Mouse (Mus musculus) heart, postnatal 0 days (tissue): Measurements from ENCODE around the gene Bckdha. TPM values are rescaled to one million over a fixed set of nuclear protein-coding genes. Genes with fewer than 3 reads are reported as not detected.

Experiments
- ATAC-seq: fragments of 200-750 bp; cut with Nextera tagmentation; 2 replicates; pipeline ENCODE4 v1.8.0; 2017; ENCODE audit warnings: low read depth, moderate number of reproducible peaks, moderate library complexity; ENCODE audit not compliant: insufficient read depth
- DNase-seq: peaks from one replicate; pipeline ENCODE4 v3.0.0-alpha.2; 2016; ENCODE audit warnings: low spot score
- H3K27ac ChIP-seq: fragments of 300-500 bp; sonication (generic); 2 replicates; pipeline ENCODE4 v1.5.1; 2014; ENCODE audit warnings: low read depth, mild to moderate bottlenecking
- H3K27me3 ChIP-seq: fragments of 300-500 bp; sonication (generic); 2 replicates; pipeline ENCODE4 v1.6.1; 2014; ENCODE audit warnings: low read length, mixed read lengths; ENCODE audit not compliant: control insufficient read depth, insufficient read depth
- H3K36me3 ChIP-seq: fragments of 300-500 bp; sonication (generic); replicated peaks from 2 replicates; pipeline ENCODE4 v1.6.1; 2014; ENCODE audit warnings: low read length, mixed read lengths; ENCODE audit not compliant: control insufficient read depth, insufficient read depth
- H3K4me1 ChIP-seq: fragments of 300-500 bp; sonication (generic); 2 replicates; pipeline ENCODE4 v1.6.1; 2014; ENCODE audit warnings: antibody characterized with exemption; ENCODE audit not compliant: control insufficient read depth, insufficient read depth
- H3K4me2 ChIP-seq: fragments of 300-500 bp; sonication (generic); 2 replicates; pipeline ENCODE4 v1.6.1; 2014; ENCODE audit warnings: low read depth, mild to moderate bottlenecking, low read length, moderate library complexity
- H3K4me3 ChIP-seq: fragments of 300-500 bp; sonication (generic); 2 replicates; pipeline ENCODE4 v1.5.1; 2014; ENCODE audit warnings: low read depth, low read length
- H3K9ac ChIP-seq: fragments of 300-500 bp; sonication (generic); replicated peaks from 2 replicates; pipeline ENCODE4 v1.6.1; 2014; ENCODE audit warnings: low read depth, low read length, mixed read lengths
- H3K9me3 ChIP-seq: fragments of 300-500 bp; sonication (generic); replicated peaks from 2 replicates; pipeline ENCODE4 v1.6.1; 2016; ENCODE audit warnings: low read length; ENCODE audit not compliant: control insufficient read depth
- CTCF ChIP-seq: IDR thresholded peaks from 2 replicates; pipeline ENCODE4 v1.5.1; 2016; ENCODE audit warnings: antibody characterized with exemption, control low read depth, low read depth
- EP300 ChIP-seq: IDR thresholded peaks from 2 replicates; pipeline ENCODE4 v1.6.1; 2016; ENCODE audit warnings: antibody characterized with exemption, low read depth
- WGBS: fragments of 180-500 bp; shearing (Covaris S2); extraction: QIAGEN DNeasy Blood & Tissue Kit; methylation state at CpG from one replicate; pipeline ENCODE4 v1.1.7; 2014; 5-methylcytosine and 5-hydroxymethylcytosine counted together
- polyA plus RNA-seq: library from polyadenylated mRNA; unstranded; fragments of >200 nt; fragmentation: Nextera tagmentation; extraction: Ambion mirVana; gene quantifications from 2 replicates; pipeline ENCODE4 v1.2.1, GENCODE M21; 2015
- total RNA-seq: library from RNA; depleted of rRNA; stranded (reverse); fragments of >200 nt; gene quantifications from 2 replicates; pipeline ENCODE4 v1.2.3, GENCODE M21; 2014; ENCODE audit warnings: low replicate concordance

Bckdha gene
- total and polyA plus RNA-seq, 2 experiments from 2014 or later: 89.5 to 154 TPM

DNA sequence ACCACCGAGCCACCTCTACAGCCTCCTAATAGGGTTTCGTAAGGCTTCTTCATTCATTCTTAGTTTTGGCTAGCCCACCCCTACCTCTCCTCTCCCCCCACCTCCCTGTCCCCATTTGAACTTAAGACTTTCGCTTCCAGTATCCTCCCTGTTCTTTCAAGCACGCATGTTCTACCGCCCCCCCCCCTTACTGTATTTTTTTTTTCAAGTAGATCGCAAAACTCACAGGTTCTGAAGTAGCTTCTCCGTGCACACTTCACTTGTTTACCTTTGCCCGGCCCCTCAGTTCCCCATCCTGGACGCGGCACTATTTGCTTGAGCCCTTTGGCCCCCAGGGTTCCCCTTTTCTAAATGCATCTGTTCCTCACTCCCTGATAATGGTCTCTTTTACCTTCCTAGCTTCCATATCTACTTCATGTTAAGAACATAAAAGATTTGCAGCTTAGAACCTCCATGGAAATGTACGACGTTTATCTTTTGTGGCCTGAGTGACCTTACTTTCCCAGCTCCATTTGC lies 6.5 kb downstream of the Bckdha start:
- H3K9me3 ChIP-seq: no peaks in the 10 kb centered on the region
- 84% methylated on average over 12 of the region's 12 CpGs for WGBS
- TF ChIP-seq CTCF: no peak
- no peak for TF ChIP-seq EP300
- H3K27me3 ChIP-seq: no peaks in the 10 kb centered on the region
- 0 out of 2 replicates have a peak, but pooled peaks cover 3% of the 10 kb centered on the region for H3K36me3 ChIP-seq
- ATAC-seq (no peak), DNase-seq (no peak)
- H3K9ac ChIP-seq: no peak overlapping the region
- H3K4me2 ChIP-seq: no peak overlapping the region
- no peak overlapping the region for H3K27ac ChIP-seq
- 0 out of 2 replicates have a peak, but pooled peaks cover 2% of the 10 kb centered on the region for H3K4me1 ChIP-seq
- H3K4me3 ChIP-seq: no peak overlapping the region

DNA sequence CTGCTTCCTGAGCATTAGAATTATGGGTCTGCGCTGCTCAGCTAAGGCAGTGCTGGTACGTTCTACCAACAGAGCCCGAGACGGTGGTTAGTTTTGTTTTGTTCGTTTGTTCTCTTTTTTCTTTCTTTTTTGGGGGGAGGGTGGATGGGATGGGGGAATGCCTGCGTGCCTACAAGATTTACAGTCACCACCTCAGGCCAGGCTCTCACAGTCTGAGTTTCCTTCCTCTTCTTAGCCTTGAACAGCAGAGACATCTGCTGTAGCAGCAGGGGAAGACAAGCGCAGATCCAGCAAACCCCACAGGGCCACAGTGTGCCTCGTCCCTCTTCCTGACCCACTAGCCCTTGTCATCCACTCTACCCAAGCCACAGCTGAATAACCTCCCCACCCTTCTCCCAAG lies 7.5 kb downstream of the Bckdha start:
- Histone ChIP-seq H3K27me3 (no peaks in the 10 kb centered on the region), H3K4me3 (no peak overlapping the region), H3K27ac (no peak overlapping the region), H3K9ac (no peak overlapping the region), H3K4me2 (no peak overlapping the region), H3K36me3 (0 out of 2 replicates have a peak, but pooled peaks cover 3% of the 10 kb centered on the region), H3K4me1 (no peaks in the 10 kb centered on the region), H3K9me3 (no peaks in the 10 kb centered on the region)
- DNase-seq (no peak), ATAC-seq (no peak)
- 87% methylated on average over 8 of the region's 8 CpGs for WGBS
- TF ChIP-seq CTCF (no peak), EP300 (no peak)

DNA sequence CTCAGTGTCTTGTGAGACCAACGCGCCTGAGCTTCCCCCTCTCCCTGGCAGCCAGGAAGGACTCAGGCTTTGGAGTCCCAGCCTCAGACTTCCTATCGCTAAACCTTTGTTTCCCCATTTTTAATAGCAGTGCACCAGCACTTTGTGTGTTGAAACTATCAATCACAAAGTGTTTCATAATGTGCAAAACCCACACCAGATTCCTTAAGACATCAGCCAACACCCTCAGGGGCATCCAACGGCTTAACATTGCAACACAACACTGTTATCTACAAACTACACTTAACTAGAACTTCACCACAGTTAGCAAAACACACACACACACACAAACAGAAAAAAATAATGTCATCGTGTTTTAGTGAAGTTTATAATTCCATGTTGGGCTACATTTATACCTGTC lies 8.9 kb downstream of the Bckdha start:
- ATAC-seq (no peak), DNase-seq (no peak)
- no peaks in the 10 kb centered on the region for H3K27me3 ChIP-seq
- 0 out of 2 replicates have a peak, but pooled peaks cover 3% of the 10 kb centered on the region for H3K36me3 ChIP-seq
- no peak overlapping the region for H3K27ac ChIP-seq
- no peak overlapping the region for H3K9ac ChIP-seq
- no peaks in the 10 kb centered on the region for H3K9me3 ChIP-seq
- TF ChIP-seq CTCF (no peak), EP300 (no peak)
- no peak overlapping the region for H3K4me3 ChIP-seq
- H3K4me2 ChIP-seq: no peak overlapping the region
- H3K4me1 ChIP-seq: no peaks in the 10 kb centered on the region
- WGBS: 66% methylated on average over 5 of the region's 5 CpGs

DNA sequence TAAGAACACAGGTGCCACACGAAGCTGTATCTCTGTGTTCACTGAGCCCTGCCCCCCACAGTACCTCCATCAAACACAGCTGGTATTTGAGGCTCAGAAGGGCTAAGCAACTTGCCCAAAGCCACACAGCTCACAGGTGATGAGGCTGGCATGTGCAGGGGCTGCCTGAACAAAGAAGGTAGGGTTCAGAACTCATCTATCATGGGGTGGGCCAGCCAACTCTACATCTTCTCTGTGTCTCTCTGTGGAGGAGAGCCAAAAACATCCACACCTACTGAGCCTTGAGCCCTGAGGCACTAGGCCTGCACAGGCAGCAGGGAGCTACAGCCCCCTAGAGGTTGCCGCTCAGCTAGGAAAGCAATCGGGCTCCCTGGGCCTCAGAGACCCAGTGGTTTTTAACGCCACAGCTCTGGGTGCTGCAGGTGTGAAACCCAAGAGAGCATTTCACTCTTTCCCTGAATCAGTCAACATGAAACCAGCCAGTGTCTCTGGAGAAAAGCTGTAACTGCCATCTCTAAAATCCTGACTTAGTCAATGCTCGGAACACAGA lies 11.1 kb downstream of the Bckdha start:
- Histone ChIP-seq H3K9ac (no peak overlapping the region), H3K27me3 (no peaks in the 10 kb centered on the region), H3K4me2 (no peak overlapping the region), H3K4me1 (no peaks in the 10 kb centered on the region), H3K9me3 (no peaks in the 10 kb centered on the region), H3K36me3 (no peaks in the 10 kb centered on the region), H3K4me3 (no peak overlapping the region), H3K27ac (peak overlapping the region; percentile 61; the same call in 1 of the 2 replicates)
- DNase-seq (no peak), ATAC-seq (no peak)
- 46% methylated on average over 5 of the region's 5 CpGs for WGBS
- TF ChIP-seq CTCF (peak; percentile 26), EP300 (no peak)

DNA sequence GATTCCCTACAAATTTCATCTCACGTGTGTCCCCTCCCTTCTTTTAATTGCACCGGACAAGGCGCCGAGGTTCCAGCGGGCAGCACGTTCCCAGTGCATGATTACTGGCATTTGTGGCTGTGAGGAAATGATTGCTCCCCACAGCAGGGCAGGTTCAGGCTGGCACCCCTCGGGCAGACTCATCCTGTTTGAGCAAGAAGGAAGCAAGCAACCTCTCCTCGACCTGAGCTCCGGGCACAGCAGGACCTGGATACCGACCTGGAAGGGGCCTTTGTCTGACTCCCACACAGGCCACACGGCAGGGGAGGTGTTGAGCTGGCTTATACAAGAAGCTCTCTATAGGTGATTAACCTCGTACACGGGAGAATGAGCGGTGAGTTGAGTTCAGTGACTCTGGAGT lies 13.7 kb downstream of the Bckdha start:
- WGBS: 68% methylated on average over 14 of the region's 14 CpGs
- H3K9ac ChIP-seq: no peak overlapping the region
- no peak overlapping the region for H3K4me2 ChIP-seq
- no peak for ATAC-seq
- H3K27me3 ChIP-seq: no peaks in the 10 kb centered on the region
- no peaks in the 10 kb centered on the region for H3K4me1 ChIP-seq
- DNase-seq: no peak
- no peak overlapping the region for H3K4me3 ChIP-seq
- TF ChIP-seq EP300 (no peak), CTCF (no peak)
- H3K27ac ChIP-seq: no peak overlapping the region
- no peaks in the 10 kb centered on the region for H3K9me3 ChIP-seq
- H3K36me3 ChIP-seq: peaks cover 6% of the 10 kb centered on the region; the same call in 1 of the 2 replicates

DNA sequence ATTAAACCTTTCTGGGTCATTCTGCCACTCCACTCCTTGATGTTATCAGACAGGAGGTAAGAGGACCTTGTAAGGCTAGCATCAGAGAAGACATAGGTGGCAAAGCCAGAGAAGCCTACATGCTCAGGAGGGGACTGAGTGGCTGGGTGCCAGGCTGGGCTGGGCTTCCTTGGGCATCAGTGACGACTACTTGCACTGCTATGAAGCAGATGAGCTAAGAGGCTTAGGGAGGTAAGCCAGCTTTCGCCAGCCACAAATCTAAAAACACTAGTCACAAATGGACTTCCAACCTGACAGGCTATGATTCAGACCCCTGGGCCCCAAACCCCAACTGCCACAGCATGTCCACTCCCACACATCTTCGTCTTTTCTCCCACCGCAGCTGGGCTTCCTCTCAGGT lies 14.2 kb downstream of the Bckdha start:
- TF ChIP-seq CTCF: no peak
- TF ChIP-seq EP300: no peak
- Histone ChIP-seq H3K9me3 (no peaks in the 10 kb centered on the region), H3K4me3 (no peak overlapping the region), H3K36me3 (peaks cover 6% of the 10 kb centered on the region; the same call in 1 of the 2 replicates), H3K27ac (no peak overlapping the region), H3K4me2 (no peak overlapping the region), H3K27me3 (no peaks in the 10 kb centered on the region), H3K9ac (no peak overlapping the region), H3K4me1 (no peaks in the 10 kb centered on the region)
- WGBS: 61% methylated on average over 4 of the region's 4 CpGs
- ATAC-seq (no peak), DNase-seq (no peak)
